Mouse (Mus musculus) forebrain, embryonic 15.5 days (tissue): ENCODE results near the gene L3mbtl2. TPM values are rescaled to one million over a fixed set of nuclear protein-coding genes. Genes with fewer than 3 reads are reported as not detected.

Experiments used
- polyA plus RNA-seq: library from polyadenylated mRNA; unstranded; fragments of >200 nt; fragmentation: Nextera tagmentation; extraction: Ambion mirVana; gene quantifications from 2 replicates; pipeline ENCODE4 v1.2.1, GENCODE M21; 2015

The L3mbtl2 gene
- polyA plus RNA-seq, 1 experiment from 2014 or later = 31.6 TPM

Other genes starting within 250 kb of the L3mbtl2 start
- 492 and 524 TPM in 2 replicates for gene Rbx1, start 197.6 kb upstream of the L3mbtl2 start, polyA plus RNA-seq
- 18.4 and 21.9 TPM in 2 replicates for gene Ep300, start 78.5 kb upstream of the L3mbtl2 start, polyA plus RNA-seq
- 19.8 and 20.1 TPM in 2 replicates for gene Chadl, start 33.4 kb downstream of the L3mbtl2 start, polyA plus RNA-seq
- 50.2 and 50.7 TPM in 2 replicates for gene Zc3h7b, start 81.2 kb downstream of the L3mbtl2 start, polyA plus RNA-seq
- gene Rangap1, start 81.6 kb downstream of the L3mbtl2 start, polyA plus RNA-seq = 130 and 131 TPM in 2 replicates
- 31.9 and 32.6 TPM in 2 replicates for gene Tef, start 138.5 kb downstream of the L3mbtl2 start, polyA plus RNA-seq
- gene Tob2, start 194.9 kb downstream of the L3mbtl2 start, polyA plus RNA-seq = 20.2 and 21.1 TPM in 2 replicates
- gene Phf5a, start 208.0 kb downstream of the L3mbtl2 start, polyA plus RNA-seq = 124 and 128 TPM in 2 replicates
- gene Aco2, start 208.4 kb downstream of the L3mbtl2 start, polyA plus RNA-seq = 243 and 244 TPM in 2 replicates